Mouse (Mus musculus) brown adipose tissue, adult 24 weeks (tissue): ENCODE measurements around the gene Zranb3. TPM values are rescaled to one million over a fixed set of nuclear protein-coding genes. Genes with fewer than 3 reads are reported as not detected.
"Not testable (repeated sequence)": the region's sequence is repeated elsewhere in the genome, so short reads cannot be mapped to it uniquely, and the experiment has no call there.

Source experiments
- H3K27ac ChIP-seq: fragments of 200-500 bp; replicated peaks from 2 replicates; pipeline ENCODE4 v1.5.1; 2012; ENCODE audit warnings: low read depth, mild to moderate bottlenecking, low read length
- H3K4me1 ChIP-seq: fragments of 200-500 bp; 2 replicates; pipeline ENCODE4 v1.6.1; 2012; ENCODE audit warnings: low read length, mixed read lengths; ENCODE audit not compliant: control insufficient read depth, insufficient read depth, insufficient read length
- H3K4me3 ChIP-seq: fragments of 200-500 bp; 2 replicates; pipeline ENCODE4 v1.5.1; 2012; ENCODE audit warnings: low read depth, mild to moderate bottlenecking, low read length, moderate library complexity; ENCODE audit not compliant: insufficient read depth
- polyA plus RNA-seq: library from polyadenylated mRNA; stranded (reverse); fragments of >200 nt; gene quantifications from 2 replicates; pipeline ENCODE4 v1.2.4, GENCODE M21; 2012; ENCODE audit not compliant: missing spikeins, insufficient read depth, insufficient read length

The Zranb3 gene
- polyA plus RNA-seq, 1 experiment = 3.1 TPM

GRCm38 (mm10) chr1:128031524-128031923, 71.3 kb downstream of the Zranb3 start:
- Histone ChIP-seq H3K27ac (no peak overlapping the region), H3K4me1 (no peaks in the 10 kb centered on the region), H3K4me3 (no peak overlapping the region)

- no peaks in the 10 kb centered on the region for H3K4me1 ChIP-seq
- no peak overlapping the region for H3K4me3 ChIP-seq
- H3K27ac ChIP-seq = no peak overlapping the region
Measured at GRCm38 (mm10) chr1:128024363-128025114, 78.3 kb downstream of the Zranb3 start.

- Histone ChIP-seq H3K27ac (no peak overlapping the region), H3K4me1 (no peaks in the 10 kb centered on the region), H3K4me3 (no peak overlapping the region)
Measured at GRCm38 (mm10) chr1:128020001-128020770, 82.7 kb downstream of the Zranb3 start.

DNA sequence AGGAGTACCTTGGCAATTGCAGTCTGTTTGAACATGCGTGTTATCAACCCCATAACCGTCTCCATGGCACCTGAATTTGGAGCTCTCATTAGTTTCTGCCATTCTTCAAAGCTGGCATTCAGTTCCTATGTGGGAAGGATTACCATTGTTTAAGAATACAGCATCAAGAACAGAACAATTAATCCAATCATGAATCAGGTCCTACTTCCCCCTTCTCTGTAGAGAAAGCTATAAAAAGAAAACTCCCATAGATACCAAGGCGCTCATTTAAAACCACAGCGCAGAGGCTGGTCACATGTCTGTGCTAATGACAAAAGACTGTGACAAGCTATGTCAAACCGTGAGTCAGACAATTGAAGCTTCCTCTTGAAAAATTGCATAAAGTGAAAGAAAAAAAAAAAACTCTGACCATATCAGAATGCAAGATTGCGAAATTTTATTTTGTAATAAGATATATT, 86.8 kb downstream of the Zranb3 start:
- H3K4me3 ChIP-seq = no peak overlapping the region
- H3K4me1 ChIP-seq = no peaks in the 10 kb centered on the region
- no peak overlapping the region for H3K27ac ChIP-seq

DNA sequence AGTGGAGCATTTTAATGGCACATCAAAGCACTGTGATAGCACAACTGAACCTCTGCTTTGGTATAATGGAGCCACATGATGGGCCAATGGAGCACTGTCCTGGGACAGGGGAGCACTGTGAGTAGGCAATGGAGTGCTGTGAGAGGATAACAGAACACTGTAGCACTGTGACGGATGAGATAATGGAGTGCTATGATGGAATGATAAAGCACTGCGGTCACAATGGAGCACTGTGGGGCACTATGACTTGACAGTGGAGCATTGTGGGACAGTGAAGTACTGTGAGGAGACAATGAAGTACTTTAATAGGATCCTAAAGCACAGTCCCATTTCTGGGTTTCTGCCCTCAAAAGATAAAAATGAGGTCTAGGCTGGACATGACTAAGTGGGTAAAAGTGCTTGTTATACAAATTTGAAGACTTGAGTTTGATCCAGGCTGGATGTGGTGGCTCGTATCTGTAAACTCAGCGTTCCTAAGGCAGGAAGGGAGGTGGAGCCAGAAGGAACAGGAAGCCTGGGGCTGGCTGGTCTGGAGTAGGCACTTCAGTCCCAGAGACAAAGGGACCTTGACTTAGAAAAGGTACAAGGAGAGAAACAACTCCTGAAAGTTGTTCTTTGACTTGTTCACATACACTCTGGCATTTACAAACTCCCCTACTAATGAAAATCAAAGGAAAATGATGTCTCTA, 89.0 kb downstream of the Zranb3 start:
- Histone ChIP-seq H3K4me3 (no peak overlapping the region), H3K27ac (no peak overlapping the region), H3K4me1 (no peaks in the 10 kb centered on the region)

- H3K27ac ChIP-seq = no peak overlapping the region
- H3K4me3 ChIP-seq = no peak overlapping the region
- no peaks in the 10 kb centered on the region; the same call in 1 of the 2 replicates for H3K4me1 ChIP-seq
Measured at GRCm38 (mm10) chr1:128009751-128010150, 93.1 kb downstream of the Zranb3 start.

DNA sequence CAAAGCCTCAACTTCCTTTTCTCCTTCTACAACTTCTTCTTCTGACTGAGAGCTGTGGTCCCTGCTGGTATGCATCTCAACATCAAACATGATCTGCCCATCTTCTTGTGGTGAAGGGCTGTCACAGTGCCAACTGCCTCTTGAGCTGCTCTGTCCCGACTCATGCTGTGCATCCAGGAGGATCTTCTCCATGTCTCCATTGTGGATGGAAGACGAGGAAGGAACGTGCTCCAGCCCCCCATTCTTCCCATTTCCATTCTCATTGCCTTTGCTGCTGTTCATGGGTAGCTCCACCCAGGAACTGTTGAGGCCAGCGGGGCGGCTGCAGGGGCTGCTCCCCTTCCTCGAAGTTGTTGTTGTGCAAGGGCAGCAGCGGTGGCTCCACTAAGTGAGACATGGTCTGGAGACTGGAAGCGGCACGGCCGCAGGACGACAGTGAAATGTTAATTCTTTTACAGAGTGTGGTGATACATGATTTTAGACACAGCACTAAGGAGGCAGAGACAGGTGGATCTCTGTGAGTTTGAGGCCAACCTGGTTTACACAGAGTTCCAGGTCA, 96.7 kb downstream of the Zranb3 start:
- H3K4me3 ChIP-seq, H3K4me1 ChIP-seq, H3K27ac ChIP-seq: not testable (repeated sequence)

GRCm38 (mm10) chr1:128004371-128004720, 98.5 kb downstream of the Zranb3 start:
- Histone ChIP-seq H3K27ac (no peak overlapping the region), H3K4me1 (no peaks in the 10 kb centered on the region; the same call in 1 of the 2 replicates)

DNA sequence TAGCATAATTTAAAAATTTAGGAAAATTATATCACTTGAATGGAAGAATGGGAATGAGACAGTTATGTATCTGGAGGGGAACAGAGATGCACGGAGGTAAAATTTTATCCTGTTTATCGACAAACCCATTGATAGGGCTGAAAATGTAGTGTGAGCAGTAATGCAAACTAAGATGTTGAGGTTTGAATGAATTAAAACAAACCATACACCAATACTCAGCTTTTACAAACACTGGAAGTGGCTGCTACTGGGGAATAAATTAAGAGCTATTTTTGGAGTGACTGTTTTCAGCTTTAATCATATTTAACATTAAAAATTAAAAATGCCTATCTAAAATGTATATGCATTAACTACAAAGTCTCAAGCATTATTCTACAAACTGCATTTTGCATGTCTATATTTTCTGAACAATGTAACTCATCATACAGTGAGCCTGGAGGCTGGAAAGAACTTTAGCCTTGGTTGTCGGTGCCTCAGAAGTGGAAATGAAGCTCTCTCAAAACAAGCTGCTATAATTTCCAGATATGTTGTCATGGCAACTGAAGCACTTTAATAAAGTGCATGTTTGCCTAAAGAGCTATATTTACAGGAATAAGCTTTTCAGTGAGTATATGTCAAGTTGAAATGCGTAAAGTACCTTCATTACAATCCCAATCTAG, 99.0 kb downstream of the Zranb3 start:
- H3K27ac ChIP-seq = no peak overlapping the region
- H3K4me3 ChIP-seq = no peak overlapping the region
- no peaks in the 10 kb centered on the region; the same call in 1 of the 2 replicates for H3K4me1 ChIP-seq

More at GRCm38 (mm10) chr1:128004371-128004720, 98.5 kb downstream of the Zranb3 start:
- H3K4me3 ChIP-seq = no peak overlapping the region

DNA sequence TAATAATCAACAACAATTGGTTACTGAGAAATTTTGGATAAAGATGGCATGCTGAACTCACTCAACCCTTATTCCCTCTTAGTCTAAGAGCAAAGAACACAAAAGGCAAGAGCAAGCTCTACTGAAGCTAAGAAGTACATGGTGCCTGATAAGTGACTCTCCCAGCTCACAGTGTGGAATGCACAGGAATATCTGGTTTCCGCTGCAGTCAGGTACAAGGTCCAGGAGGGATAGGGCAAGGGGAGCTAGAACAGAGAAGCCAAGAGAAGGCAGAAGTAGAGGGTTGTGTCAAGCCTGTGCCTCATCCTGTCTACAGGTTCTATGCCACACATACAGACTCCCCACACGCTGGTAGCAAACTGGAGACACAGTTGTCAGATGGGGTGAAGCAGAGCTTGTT, 100.7 kb downstream of the Zranb3 start:
- Histone ChIP-seq H3K4me3 (no peak overlapping the region), H3K4me1 (no peaks in the 10 kb centered on the region; the same call in 1 of the 2 replicates), H3K27ac (no peak overlapping the region)

DNA sequence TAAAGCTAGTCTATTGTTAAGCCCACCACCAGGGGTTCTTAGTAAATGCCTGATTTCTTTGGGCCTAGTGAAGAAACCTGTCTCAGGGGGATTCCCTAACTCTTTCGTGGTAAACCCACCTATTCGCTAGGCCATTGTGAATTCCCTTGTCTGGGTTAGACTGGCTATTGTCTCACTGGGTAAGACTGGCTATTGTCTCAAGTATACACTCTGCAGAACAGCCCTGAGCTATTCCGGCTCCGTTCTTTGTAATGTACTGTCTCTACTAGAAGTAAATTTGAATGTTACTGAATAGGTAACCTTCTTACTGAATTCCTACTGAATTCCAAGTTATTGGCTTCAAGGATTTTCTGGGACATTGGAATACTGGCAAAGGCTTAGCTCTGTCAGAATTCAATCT, 101.9 kb downstream of the Zranb3 start:
- H3K4me1 ChIP-seq, H3K4me3 ChIP-seq, H3K27ac ChIP-seq: not testable (repeated sequence)

DNA sequence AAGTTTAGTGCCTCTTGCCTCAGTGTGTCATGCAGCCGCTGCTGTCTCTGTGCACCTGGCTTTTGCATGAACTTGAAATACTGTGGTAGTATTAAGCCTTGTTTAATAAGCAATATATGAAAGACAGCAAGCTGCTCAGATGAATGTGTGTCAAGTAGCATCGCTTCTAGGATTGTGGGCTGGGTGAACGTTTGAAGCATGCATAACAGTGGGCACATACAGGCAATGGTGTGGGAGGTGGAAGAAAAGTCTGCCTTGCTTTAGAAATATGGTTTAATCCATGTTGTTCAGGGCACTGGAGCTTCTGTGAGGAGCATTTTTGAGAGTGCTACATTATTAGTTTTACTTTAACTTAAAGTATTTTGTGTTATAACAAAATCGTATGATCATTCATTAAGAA, 109.0 kb downstream of the Zranb3 start:
- H3K4me3 ChIP-seq = no peak overlapping the region
- peaks cover 4% of the 10 kb centered on the region; the same call in 1 of the 2 replicates for H3K4me1 ChIP-seq
- H3K27ac ChIP-seq = no peak overlapping the region

GRCm38 (mm10) chr1:127989876-127990731, 112.7 kb downstream of the Zranb3 start:
- peak overlapping the region; percentile 94 for H3K27ac ChIP-seq
- H3K4me3 ChIP-seq = no peak overlapping the region

GRCm38 (mm10) chr1:127989387-127989786, 113.5 kb downstream of the Zranb3 start:
- no peak overlapping the region for H3K4me3 ChIP-seq
- peaks cover 6% of the 10 kb centered on the region; the same call in 1 of the 2 replicates for H3K4me1 ChIP-seq
- H3K27ac ChIP-seq = peak overlapping the region; percentile 78

More at GRCm38 (mm10) chr1:127989876-127990731, 112.7 kb downstream of the Zranb3 start:
- H3K4me1 ChIP-seq = peaks cover 4% of the 10 kb centered on the region; the same call in 1 of the 2 replicates
